Mouse (Mus musculus) effector memory CD4-positive, alpha-beta T cell, adult 5 months (primary cell): ENCODE results near the gene Brd3. TPM values are rescaled to one million over a fixed set of nuclear protein-coding genes. Genes with fewer than 3 reads are reported as not detected.

ENCODE experiments used
- polyA plus RNA-seq: library from polyadenylated mRNA; unstranded; fragments of 100-300 nt; shearing (Covaris generic); gene quantifications from one replicate; pipeline ENCODE4 v1.2.1, GENCODE M21; 2017

Gene Brd3
- 29.3 TPM for polyA plus RNA-seq

DNA sequence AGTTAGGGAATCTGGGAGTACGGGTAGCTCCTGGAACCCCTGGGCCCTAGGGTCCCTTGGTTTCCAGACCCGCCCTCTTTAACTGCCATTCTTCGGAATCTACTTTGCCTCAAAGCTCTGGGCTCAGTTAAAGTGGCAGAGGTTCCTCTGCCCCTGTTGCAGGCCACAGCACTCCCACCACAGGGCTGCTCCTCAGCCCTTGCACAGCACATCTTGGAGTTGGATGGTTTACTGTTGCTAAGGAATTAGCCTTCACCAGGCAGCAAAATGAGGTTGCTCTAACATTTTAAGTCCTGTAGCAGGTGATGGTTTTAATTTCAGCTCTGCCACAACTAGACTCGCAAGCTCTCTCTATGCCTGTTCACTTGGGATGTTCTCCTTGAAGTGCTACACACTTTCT lies at the start of gene Brd3:
Brd3 (minus strand) TSS at position 101 of the 400 bp plus-strand sequence.

DNA sequence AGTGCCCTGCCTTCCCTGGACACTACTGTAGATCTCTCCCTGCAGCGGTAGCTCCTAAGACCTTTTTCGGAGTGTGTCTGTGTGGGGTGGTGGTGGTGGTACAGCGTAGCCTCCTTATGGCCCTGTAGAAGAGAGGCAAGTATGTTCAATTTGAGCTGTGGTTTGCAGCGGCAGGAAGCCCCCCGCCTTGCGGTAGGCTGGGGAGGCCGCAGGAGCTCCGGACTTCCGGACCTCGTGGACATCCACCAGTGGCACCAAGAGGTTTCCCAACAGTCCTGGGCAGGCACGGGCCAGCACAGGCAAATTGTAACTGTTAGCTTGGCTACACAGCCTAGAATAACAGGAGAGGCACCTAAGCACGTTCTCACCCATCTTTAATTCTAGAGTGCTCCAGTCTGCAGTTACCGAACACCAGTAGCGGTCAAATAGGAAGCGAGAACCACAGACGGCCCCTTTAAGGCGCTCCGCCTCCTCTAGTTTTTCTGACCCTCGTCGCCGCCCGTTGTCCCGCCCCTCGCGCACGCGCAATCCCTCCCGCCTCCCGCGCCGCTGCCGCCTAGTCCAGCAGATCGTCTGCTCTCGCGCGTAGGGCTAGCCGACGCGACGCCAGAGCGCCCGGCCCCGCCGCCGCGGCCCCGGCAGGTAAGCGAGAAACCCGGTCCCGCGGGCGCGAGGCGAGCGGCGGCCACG lies 7.3 kb upstream of the Brd3 start, which contains the start of gene Wdr5:
Wdr5 (plus strand) TSS at position 519 of the 690 bp plus-strand sequence.

DNA sequence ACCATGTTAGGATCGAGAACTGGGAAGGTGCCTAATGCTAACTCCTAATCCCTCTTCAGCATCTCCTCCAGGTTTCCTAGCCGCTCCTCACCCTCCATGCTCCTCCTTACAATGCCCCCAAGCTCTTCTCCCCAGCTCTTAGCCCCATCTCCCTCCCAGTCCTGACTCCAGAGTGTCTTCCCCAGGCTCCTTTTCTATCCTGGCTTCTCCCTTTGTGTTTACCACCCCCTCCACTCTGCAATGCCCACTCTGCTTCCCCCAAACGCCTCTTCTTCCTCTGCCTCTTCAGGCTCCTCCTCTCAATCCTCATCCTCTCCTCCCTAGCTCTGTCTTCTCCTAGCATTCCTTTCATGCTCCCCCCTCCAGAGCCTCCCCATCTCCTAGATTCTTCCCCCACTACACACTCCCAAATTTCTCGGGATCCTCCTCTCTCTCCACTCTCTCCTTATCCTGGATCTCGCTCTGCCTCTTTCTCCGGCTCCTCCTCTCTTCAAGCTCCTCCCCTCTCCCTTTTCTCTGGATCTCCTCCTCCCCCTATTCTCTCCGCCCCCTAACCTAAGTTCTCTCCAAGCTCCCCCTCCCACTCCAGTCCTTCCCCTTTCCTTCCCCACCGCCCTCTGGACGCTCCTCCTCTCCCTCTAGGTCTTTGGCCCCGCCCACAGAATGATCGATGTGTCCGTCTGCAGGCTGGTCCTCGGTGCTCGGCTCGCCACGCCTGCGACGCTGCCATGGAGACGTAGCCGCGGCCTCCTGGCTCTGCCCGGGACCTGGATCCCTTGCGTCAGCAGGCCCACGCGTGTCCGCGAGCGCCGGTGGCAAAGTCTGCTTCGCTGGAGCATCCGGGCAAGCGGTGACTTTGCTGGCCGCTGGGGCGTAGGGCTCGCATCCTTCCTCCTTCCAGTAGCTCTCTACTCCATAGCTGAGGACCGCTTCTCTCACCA lies 65.4 kb downstream of the Brd3 start, which contains the start of gene Brd3os:
Brd3os (plus strand) TSS at position 558 of the 941 bp plus-strand sequence.

GRCm38 (mm10) chr2:27426855-27427457 lies 80.5 kb downstream of the Brd3 start, which contains the start of gene Vav2:
Gene Vav2, minus strand, starts transcription at chr2:27427033.

Other genes with a start within 250 kb of the Brd3 start
- gene Vav2, start 80.6 kb downstream of the Brd3 start, polyA plus RNA-seq: 1.9 TPM
- gene Brd3os, start 65.3 kb downstream of the Brd3 start, polyA plus RNA-seq: 0.20 TPM
- gene Wdr5, start 7.5 kb upstream of the Brd3 start, polyA plus RNA-seq: 28.6 TPM
- 8.9 TPM for gene Rxra, start 168.8 kb upstream of the Brd3 start, polyA plus RNA-seq